Mouse (Mus musculus) layer of hippocampus, postnatal 14 days (tissue): ENCODE measurements at regions not wholly inside any gene's neighbourhood (a gene's known extent, or its start where the extent isn't known, plus 50 kb on each side); places are given as distances from the start of the nearest gene placed in this dataset.

Experiments
- DNase-seq, 2 experiments: peaks; one replicate each; pipeline ENCODE4 v3.0.0; 2021 to 2022; ENCODE audit warnings: low spot score in 2 of 2, mixed read lengths in 1 of 2

DNA sequence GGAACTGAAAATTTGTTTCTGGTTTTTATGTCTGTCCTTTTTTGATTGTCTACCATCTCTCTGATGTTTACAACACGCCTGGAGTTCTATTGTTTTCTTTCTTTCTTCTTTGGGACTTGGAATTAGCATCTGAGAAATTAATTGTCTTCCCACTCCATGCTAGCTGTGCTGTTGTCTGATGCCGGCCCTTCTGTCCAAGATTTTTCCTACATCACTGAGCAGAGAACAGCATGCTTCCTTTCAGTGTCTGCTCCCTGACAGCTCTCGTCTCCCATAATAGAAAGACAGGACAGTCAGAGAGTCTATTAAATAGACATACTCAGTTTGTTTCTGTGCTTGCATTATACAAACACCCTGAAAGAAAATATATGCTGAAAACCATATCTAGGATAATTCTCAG lies 55.8 kb downstream of the 4931408C20Rik start:
- DNase-seq, result peak in 1 of 2 experiments; percentile 4
